8 mouse cellular contexts compared by ENCODE assay signal in the genomic region with DNA sequence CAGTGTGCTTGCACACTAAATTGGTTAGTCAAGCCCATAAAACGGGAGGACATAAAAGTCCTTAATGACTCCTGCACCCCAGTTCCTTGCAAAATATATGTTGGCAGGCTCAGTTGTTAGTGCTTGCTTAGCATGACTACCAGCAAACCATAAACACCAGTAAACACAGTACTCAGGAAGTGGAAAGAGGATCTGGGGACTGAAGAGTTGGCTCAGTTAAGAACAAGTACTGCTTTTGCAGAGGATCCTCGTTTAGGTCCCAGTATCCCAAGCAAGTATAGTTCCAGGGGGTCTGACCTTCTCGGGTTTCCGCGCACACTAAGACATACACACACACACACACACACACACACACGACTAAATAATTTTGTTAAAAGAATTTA. TPM values are rescaled to one million over a fixed set of nuclear protein-coding genes. Genes with fewer than 3 reads are reported as not detected.
DNase-seq lines count a peak whose midpoint lies in the region; ATAC-seq and TF ChIP-seq lines count a peak whose summit lies in the region.

No protein-coding gene starts in this region.

- H3K36me3 ChIP-seq in embryonic facial prominence, embryonic 14.5 days (ENCODE audit: control insufficient read depth, insufficient read depth, low read length) = peaks cover 27% of the 10 kb centered on the region
- H3K36me3 ChIP-seq in limb, embryonic 11.5 days (ENCODE audit: control insufficient read depth, insufficient read depth, low read length) = peaks cover 2% of the 10 kb centered on the region; the same call in 1 of the 2 replicates
- H3K36me3 ChIP-seq in neural tube, embryonic 14.5 days (ENCODE audit: control insufficient read depth, insufficient read depth, low read length) = peaks cover 32% of the 10 kb centered on the region

- peak; percentile 60; the same call in 1 of the 2 replicates for ATAC-seq in embryonic facial prominence, embryonic 14.5 days (ENCODE audit: low read depth)
- ATAC-seq in limb, embryonic 11.5 days (ENCODE audit: insufficient number of reproducible peaks, low FRiP score, low TSS enrichment, low read depth) = peak; percentile 75; the same call in 1 of the 2 replicates
- ATAC-seq in neural tube, embryonic 14.5 days (ENCODE audit: low read depth) = no peak; the same call in 1 of the 2 replicates

- 35% methylated on average over 6 of the region's 6 CpGs for WGBS in embryonic facial prominence, embryonic 14.5 days
- 33% methylated on average over 6 of the region's 6 CpGs for WGBS in limb, embryonic 11.5 days
- 39% methylated on average over 6 of the region's 6 CpGs for WGBS in neural tube, embryonic 14.5 days

- H3K4me2 ChIP-seq in embryonic facial prominence, embryonic 14.5 days (ENCODE audit: low read depth, low read length) = peak overlapping the region; percentile 87
- H3K4me2 ChIP-seq in limb, embryonic 11.5 days (ENCODE audit: low read depth, severe bottlenecking) = peak overlapping the region; percentile 74
- peak overlapping the region; percentile 82 for H3K4me2 ChIP-seq in neural tube, embryonic 14.5 days (ENCODE audit: low read depth, low read length)

- H3K27me3 ChIP-seq in embryonic facial prominence, embryonic 14.5 days (replicated peaks; ENCODE audit: control insufficient read depth, insufficient read depth, low read length) = no peaks in the 10 kb centered on the region
- no peaks in the 10 kb centered on the region for H3K27me3 ChIP-seq in limb, embryonic 11.5 days (ENCODE audit: control insufficient read depth, insufficient read depth, low read length)
- no peaks in the 10 kb centered on the region for H3K27me3 ChIP-seq in neural tube, embryonic 14.5 days (ENCODE audit: control insufficient read depth, insufficient read depth, low read length)

- H3K9ac ChIP-seq in embryonic facial prominence, embryonic 14.5 days (ENCODE audit: low read depth, low read length) = 0 out of 2 replicates have a peak overlapping the region, but pooled peaks have one; percentile 15
- H3K9ac ChIP-seq in limb, embryonic 11.5 days (ENCODE audit: low read length) = no peak overlapping the region; the same call in 1 of the 2 replicates
- no peak overlapping the region for H3K9ac ChIP-seq in neural tube, embryonic 14.5 days (replicated peaks; ENCODE audit: low read depth, low read length)

- TF ChIP-seq CTCF in layer of hippocampus, adult 2 months (conservative IDR thresholded peaks at IDR 0.05) = no peak

- H3K27ac ChIP-seq in layer of hippocampus, adult 2 months = peak overlapping the region; percentile 87
- H3K27ac ChIP-seq in embryonic facial prominence, embryonic 14.5 days (replicated peaks; ENCODE audit: low read depth, low read length) = peak overlapping the region; percentile 85
- peak overlapping the region; percentile 65 for H3K27ac ChIP-seq in limb, embryonic 11.5 days (replicated peaks; ENCODE audit: low read depth, low read length)
- H3K27ac ChIP-seq in neural tube, embryonic 14.5 days (ENCODE audit: low read depth, low read length) = peak overlapping the region; percentile 69; the same call in 1 of the 2 replicates

- peaks cover 13% of the 10 kb centered on the region for H3K4me1 ChIP-seq in embryonic facial prominence, embryonic 14.5 days (ENCODE audit: control insufficient read depth, insufficient read depth, low read length)
- peaks cover 7% of the 10 kb centered on the region; the same call in 1 of the 2 replicates for H3K4me1 ChIP-seq in limb, embryonic 11.5 days (ENCODE audit: control insufficient read depth, insufficient read depth, low read length)
- H3K4me1 ChIP-seq in neural tube, embryonic 14.5 days (ENCODE audit: control insufficient read depth, insufficient read depth, low read length) = peaks cover 19% of the 10 kb centered on the region

- DNase-seq in layer of hippocampus, adult 2 months (ENCODE audit: low spot score in 2 of 2) = no peak
- DNase-seq in layer of hippocampus, postnatal 10 days (ENCODE audit: low spot score in 2 of 2) = no peak
- no peak for DNase-seq in embryonic facial prominence, embryonic 14.5 days (ENCODE audit: low spot score)
- DNase-seq in limb, embryonic 11.5 days (ENCODE audit: low spot score) = no peak
- DNase-seq in thymus, postnatal 4 days = no peak
- DNase-seq in cerebellum, adult 9-10 months = no peak
- no peak for DNase-seq in kidney, adult 11 months

- H3K4me3 ChIP-seq in layer of hippocampus, adult 2 months = peak overlapping the region; percentile 77
- H3K4me3 ChIP-seq in embryonic facial prominence, embryonic 14.5 days (ENCODE audit: low read depth, low read length) = peak overlapping the region; percentile 70
- peak overlapping the region; percentile 60; the same call in 1 of the 2 replicates for H3K4me3 ChIP-seq in limb, embryonic 11.5 days (ENCODE audit: low read depth, low read length)
- H3K4me3 ChIP-seq in neural tube, embryonic 14.5 days (ENCODE audit: low read depth, low read length) = peak overlapping the region; percentile 60

- H3K9me3 ChIP-seq in embryonic facial prominence, embryonic 14.5 days (ENCODE audit: control insufficient read depth, low read length) = no peaks in the 10 kb centered on the region
- no peaks in the 10 kb centered on the region for H3K9me3 ChIP-seq in limb, embryonic 11.5 days (ENCODE audit: control insufficient read depth, low read length)
- no peaks in the 10 kb centered on the region for H3K9me3 ChIP-seq in neural tube, embryonic 14.5 days (ENCODE audit: control insufficient read depth, low read length)

RNA-seq across cellular contexts. Expression of a gene that starts 0.4 kb away (rescaled TPM):
- 10 to 100 TPM; 41.5 to 47.6 TPM for total RNA-seq in layer of hippocampus, adult 2 months (2021)
- 10 to 100 TPM; 58.1 to 61.2 TPM for total RNA-seq in layer of hippocampus, postnatal 10 days (2021)
- 102 and 112 TPM in 2 replicates for polyA plus RNA-seq in embryonic facial prominence, embryonic 14.5 days (2014; fragmentation: Nextera tagmentation; extraction: Ambion mirVana)
- 99.9 and 104 TPM in 2 replicates for polyA plus RNA-seq in limb, embryonic 11.5 days (2014; fragmentation: Nextera tagmentation; extraction: Ambion mirVana)
- polyA plus RNA-seq in neural tube, embryonic 14.5 days (2014; fragmentation: Nextera tagmentation; extraction: Ambion mirVana) = 148 and 157 TPM in 2 replicates

RNA-seq across cellular contexts. Expression of a gene that starts 38.9 kb away (rescaled TPM):
- 100 to 1,000 TPM; 163 to 171 TPM for total RNA-seq in layer of hippocampus, adult 2 months (2021)
- total RNA-seq in layer of hippocampus, postnatal 10 days (2021) = 100 to 1,000 TPM; 189 to 211 TPM
- 135 and 141 TPM in 2 replicates for polyA plus RNA-seq in embryonic facial prominence, embryonic 14.5 days (2014; fragmentation: Nextera tagmentation; extraction: Ambion mirVana)
- 209 and 211 TPM in 2 replicates for polyA plus RNA-seq in limb, embryonic 11.5 days (2014; fragmentation: Nextera tagmentation; extraction: Ambion mirVana)
- polyA plus RNA-seq in neural tube, embryonic 14.5 days (2014; fragmentation: Nextera tagmentation; extraction: Ambion mirVana) = 173 and 184 TPM in 2 replicates

RNA-seq across cellular contexts. Expression of a gene that starts 38.9 kb away (rescaled TPM):
- total RNA-seq in layer of hippocampus, adult 2 months (2021) = 10 to 100 TPM; 17.0 to 17.9 TPM
- total RNA-seq in layer of hippocampus, postnatal 10 days (2021) = 10 to 100 TPM; 11.1 to 11.5 TPM
- 6.5 and 6.6 TPM in 2 replicates for polyA plus RNA-seq in embryonic facial prominence, embryonic 14.5 days (2014; fragmentation: Nextera tagmentation; extraction: Ambion mirVana)
- 8.6 and 8.7 TPM in 2 replicates for polyA plus RNA-seq in limb, embryonic 11.5 days (2014; fragmentation: Nextera tagmentation; extraction: Ambion mirVana)
- 6.6 and 8.0 TPM in 2 replicates for polyA plus RNA-seq in neural tube, embryonic 14.5 days (2014; fragmentation: Nextera tagmentation; extraction: Ambion mirVana)

RNA-seq across cellular contexts. Expression of a gene that starts 47.1 kb away (rescaled TPM):
- not detected for total RNA-seq in layer of hippocampus, adult 2 months (2021)
- under 1 TPM in 1 of 2 experiments, not detected in 1; 0.25 TPM for total RNA-seq in layer of hippocampus, postnatal 10 days (2021)
- polyA plus RNA-seq in embryonic facial prominence, embryonic 14.5 days (2014; fragmentation: Nextera tagmentation; extraction: Ambion mirVana) = 0.48 and 0.85 TPM in 2 replicates
- 1.7 and 2.2 TPM in 2 replicates for polyA plus RNA-seq in limb, embryonic 11.5 days (2014; fragmentation: Nextera tagmentation; extraction: Ambion mirVana)
- 0.90 and 1.7 TPM in 2 replicates for polyA plus RNA-seq in neural tube, embryonic 14.5 days (2014; fragmentation: Nextera tagmentation; extraction: Ambion mirVana)
